Mouse (Mus musculus): ENCODE data around the gene Slco3a1.
A peak's percentile ranks its signal among the peaks of the same experiment; 100 is the strongest.

The Slco3a1 gene

DNA sequence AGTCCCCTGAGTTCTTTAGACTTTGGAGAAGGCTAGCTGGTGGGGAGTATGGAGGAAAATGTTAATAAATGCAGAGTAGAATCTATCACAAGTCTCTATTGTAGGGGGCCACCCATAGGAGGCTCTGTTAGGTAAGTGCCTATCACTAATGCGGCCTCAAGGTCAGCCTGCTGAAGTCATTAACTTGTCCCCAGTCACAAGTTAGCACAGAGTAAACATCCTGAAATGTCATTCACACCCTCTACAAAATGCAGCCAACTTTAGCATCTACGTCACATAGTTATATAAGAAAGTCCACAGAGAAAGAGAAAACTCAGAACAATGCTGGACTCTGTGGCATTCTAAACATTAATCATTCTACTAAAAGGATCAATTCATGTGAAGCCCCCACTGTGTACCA lies 173.5 kb downstream of the Slco3a1 start:
- DNase-seq (ENCODE audit: low spot score), result no peak

DNA sequence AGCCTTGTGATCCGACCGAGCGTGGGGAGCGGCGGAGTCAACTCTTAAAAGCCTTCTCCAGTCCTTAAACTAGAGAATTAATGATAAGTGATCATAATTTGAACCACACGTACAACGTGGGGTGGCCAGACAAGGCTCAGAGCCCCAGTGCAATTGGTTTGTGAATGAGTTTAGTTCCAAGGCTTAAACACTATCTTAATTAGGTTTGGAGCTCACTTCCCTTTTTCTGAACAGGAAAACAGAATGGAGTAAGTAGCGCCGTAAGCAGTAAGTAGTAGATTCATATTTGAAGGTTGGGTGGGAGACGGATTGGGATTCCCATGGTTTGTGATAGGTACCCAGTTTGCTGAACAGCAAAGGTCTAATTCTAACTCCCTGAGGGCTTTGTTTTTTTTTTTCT lies 176.7 kb downstream of the Slco3a1 start:
- DNase-seq (ENCODE audit: low spot score), result no peak

DNA sequence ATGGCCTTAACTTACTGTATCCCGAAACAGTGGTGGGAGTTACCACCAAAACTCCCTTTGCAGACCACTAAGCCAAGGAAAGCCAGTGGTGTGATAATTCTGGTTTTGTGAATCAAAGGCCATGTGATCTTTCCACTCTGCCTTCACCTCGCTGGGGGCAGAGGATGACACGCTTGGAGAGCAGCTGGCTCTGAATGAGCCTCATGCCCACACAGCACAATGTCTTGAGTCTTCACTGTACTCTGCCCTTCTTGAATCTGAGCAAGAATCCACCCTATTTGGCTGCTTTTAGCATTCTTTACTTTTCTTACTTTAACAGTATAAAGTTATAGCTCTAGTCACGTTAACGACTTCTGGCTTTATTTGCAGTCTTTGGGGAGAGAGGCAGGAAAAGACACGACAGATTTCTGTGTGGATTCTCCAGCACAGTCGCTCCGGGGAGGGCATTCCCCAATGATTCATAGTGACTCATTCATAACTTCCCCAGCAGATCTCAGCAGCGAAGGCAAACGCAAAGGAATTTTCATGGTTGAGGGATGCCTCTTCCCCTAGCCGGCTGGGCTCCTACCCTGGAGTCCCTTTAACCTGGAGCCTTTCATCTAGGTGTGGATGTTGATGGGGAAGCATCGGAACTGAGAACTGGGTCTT lies 178.1 kb downstream of the Slco3a1 start:
- no peak for DNase-seq (ENCODE audit: low spot score)

DNA sequence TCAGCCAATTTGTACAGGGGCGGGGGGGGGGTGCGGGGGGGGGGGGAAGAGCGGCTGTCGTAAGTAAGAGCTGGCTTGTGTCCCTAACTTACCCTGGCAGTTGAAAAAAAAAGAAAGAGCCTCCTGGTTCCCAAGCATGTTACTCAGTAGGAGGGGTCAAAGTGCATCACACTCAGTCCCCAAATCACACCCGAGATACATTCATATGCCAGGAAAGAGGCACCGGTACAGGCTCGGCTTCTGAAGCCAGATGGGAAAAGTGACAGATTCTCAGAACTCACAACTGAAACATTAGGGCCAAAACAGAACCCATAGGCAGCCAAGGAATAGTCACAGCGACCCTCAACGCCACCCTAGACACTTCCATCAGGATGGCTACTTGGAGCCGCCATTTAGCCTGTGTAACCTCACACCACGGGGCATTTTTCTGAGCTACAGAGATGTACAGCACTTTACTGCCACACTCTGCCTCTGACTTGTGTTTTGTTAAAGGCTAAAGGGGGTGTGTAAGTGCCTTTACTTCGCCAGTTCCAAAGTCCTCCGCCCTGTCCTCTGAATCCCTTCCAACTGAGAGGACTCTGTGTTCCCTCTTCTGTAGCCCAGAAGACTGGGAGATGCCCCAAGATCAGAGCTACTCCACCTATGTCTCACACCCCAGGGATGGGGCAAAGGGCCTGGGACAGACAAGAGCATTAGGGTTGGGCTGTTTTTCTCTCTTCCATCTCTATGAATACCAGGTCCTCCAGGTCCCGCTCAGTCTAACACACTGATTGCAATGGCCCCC lies 179.2 kb downstream of the Slco3a1 start:
- no peak for DNase-seq (ENCODE audit: low spot score)

DNA sequence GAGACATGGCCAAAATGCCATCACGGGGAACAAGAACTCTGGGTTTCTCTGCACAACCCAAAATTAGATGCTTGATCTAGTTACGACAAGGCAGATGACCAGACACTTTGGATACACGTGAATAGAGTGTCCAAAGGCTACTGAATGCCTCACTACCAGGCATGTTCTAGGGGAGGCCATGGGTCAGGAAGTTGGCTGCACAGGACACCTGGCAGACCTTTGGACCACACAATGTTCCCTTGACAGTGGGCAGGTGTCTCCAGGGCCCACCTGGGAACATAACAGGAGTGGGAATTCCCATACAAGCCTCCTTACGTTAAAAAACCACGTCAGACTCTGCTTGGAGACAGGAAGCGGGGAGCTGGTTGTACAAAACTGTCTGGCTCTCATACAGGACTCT lies 181.5 kb downstream of the Slco3a1 start:
- DNase-seq (ENCODE audit: low spot score), result no peak

DNA sequence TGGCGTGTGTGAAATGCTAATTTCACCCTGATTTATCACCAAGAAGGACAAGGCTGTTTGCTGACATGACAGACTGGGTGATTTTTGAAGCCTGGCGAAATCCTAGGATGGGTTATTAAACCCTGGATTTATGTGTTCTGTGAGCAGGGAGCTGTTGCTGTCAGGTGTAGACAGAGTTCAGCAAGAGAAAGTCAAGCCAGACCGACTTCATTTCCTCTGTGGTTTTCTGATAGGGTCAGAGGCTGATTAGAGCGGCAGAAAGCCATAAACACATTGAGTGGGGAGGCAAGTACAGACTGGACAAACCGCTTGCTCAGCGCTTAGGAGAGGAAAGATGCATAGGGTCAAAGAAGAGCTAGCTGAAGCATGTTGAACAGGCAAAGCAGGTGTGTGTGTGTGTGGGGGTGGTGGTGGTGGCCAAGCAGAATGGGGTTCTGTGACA lies 182.4 kb downstream of the Slco3a1 start:
- DNase-seq (ENCODE audit: low spot score), result peak; percentile 32

DNA sequence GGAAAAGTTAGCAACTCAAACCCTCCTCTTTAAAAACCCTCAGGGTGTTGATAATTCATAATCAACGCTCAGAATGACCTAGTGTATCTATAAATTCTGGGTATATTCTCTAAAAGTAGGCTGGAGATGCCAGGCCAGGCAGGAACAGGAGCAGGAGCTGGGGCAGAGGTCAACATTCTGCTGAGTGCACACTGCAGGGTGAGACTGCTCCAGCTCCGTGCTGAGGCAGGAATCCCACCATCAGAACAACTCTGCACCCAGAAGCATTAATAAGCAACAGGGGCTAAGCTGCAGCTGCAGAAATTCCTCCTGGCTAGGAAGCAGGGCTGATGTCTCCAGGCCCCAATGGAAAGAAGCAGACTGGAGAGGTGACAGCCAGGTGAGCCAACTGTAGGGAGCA lies 182.9 kb downstream of the Slco3a1 start:
- no peak for DNase-seq (ENCODE audit: low spot score)

DNA sequence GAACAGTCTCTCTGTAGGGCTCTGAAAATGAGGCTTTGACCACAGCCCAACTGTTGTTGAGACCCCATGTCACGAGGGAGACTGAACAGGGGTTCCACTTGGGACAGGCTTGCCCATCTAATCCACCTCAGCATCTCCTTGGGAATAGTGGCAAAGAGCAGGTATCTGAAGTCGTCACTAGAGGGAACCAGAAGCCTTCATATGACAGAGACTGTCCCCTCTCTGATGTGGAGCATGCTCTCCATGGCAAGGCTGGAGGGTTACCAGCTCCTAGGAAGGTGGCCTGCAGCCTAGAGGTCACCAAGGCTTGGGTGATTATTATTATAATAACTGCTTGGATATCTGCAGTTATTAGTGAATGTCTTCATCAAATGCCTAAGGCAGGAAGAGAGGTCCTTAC lies 183.4 kb downstream of the Slco3a1 start:
- peak; percentile 75 for DNase-seq (ENCODE audit: low spot score)

DNA sequence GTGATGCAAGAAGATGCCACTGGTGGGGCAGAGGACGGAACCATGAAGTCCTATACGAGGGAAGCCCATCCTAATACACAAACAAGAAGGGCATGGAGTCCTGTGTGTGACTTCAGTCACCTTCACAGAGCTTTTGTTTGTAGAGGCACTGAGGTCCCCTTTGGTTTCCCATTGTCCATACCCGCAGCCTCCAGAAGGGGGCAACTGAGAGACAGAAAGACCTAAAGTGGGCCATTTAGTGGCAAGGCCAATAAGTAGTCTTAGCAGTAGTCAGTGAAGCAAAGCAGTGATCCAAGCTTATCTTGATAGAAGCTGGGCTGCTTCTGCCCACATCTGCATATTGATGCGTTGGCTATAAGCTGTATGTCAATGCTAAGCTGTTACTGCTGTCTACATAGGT lies 184.9 kb downstream of the Slco3a1 start:
- peak; percentile 64 for DNase-seq (ENCODE audit: low spot score)

DNA sequence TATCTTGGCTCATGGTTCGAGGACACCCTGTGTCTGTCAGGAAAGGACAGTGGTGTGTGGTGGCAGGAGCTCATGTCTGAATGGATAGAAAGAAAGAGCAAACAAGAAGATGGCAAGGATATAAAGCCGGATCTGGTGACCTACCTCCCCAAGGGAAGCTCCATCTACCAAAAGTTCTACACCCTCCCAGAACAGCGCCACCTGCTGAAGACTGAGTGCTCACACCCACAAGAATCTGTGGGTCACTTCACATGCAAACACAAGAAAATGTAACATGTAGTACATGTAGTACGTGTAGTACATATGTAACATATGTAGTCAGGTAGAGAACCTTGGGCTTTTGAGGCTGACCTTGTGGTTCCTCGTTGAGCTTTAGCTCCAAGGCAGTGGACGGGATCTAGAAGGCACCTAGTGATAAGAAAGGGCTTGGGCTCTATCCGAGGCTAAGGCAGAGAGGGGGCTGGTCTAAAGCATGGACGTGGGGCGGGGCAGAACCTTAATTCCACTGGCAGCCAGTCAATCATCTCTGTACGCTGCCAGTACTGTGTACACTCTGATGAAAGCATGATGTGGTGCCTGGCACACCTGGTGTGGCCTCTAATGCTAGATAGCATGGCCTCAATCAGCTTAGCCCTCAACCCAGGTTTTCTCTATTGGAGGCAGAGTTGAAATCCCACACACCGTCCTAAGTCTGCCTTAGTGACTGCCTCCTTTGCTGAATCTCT lies 186.2 kb downstream of the Slco3a1 start:
- DNase-seq (ENCODE audit: low spot score), result no peak

DNA sequence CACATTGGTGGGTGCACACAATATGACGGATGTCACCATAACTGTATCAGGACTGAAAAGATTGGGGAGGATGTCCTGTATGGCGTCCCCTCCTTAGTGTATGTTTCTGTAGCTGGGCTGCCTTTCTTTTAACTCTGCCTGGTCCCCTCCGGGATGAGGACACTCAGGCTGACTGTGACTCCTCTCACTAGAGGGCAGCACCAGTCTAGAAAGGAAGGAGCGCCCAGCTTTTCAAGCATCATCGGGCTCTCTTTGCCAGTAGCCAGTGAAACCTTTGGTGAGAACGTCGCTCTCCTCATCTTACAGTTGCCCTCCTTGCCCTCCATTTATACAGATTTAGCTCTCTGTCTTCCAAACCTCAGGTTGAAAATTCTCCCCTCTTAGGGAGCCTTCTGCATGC lies 187.2 kb downstream of the Slco3a1 start:
- peak; percentile 84 for DNase-seq (ENCODE audit: low spot score)

DNA sequence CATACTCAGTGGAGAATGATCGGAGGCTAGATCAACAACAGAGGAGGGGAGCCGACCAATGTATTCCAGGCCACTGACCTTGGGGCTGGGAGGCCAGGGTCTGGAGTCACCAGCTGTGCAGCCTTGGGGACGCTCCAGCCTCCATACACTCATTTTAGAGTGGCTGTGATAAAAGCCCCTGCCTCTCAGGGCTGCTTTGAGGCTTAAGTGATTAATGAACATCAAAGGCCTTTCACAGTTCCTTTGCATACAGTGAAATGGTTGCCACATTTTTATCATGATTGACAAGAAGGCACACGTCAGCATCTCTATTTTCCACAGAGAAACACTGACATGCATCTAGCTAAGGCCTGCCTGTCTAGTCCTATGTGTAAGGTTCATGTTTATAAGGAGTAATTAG lies 189.0 kb downstream of the Slco3a1 start:
- DNase-seq (ENCODE audit: low spot score), result peak; percentile 23

DNA sequence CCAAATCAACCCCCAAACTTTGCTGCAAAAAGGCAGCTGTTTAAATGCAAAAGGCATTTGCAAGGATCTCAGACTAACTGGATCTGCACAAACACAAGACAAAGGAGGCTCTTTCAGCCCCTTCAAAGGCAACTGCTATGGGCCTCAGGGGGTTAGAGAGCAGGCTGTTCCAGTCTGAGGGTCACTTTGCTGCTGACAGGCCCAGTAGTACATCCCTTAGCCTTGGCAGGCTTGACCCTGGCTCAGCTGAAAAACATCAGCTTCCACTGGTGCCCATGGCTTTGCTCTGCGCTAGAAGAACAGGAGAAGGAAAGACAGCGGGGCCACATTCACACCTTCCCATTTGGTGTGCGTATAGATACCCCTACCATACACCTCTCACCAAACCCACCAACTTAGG lies 189.6 kb downstream of the Slco3a1 start:
- peak; percentile 41 for DNase-seq (ENCODE audit: low spot score)

DNA sequence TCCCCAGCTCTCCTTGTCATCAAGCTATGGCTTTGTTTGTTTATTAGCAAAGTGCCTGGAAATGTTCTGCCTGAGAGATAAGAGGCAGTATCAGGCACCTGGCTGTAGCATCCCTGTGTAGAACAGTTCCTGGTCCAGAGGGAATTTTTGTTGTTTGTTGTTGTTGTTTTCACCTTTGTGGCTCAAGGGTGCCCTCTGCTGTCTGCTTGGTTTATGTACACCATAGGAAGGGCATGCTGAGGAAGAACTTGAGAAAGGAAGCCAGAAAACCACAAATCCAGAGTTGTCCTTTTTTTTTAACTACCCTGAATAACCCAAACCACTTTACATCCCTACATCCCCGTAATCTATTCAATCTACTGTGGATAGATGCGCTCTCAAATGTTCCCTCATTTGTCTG lies 191.1 kb downstream of the Slco3a1 start:
- peak; percentile 63 for DNase-seq (ENCODE audit: low spot score)

DNA sequence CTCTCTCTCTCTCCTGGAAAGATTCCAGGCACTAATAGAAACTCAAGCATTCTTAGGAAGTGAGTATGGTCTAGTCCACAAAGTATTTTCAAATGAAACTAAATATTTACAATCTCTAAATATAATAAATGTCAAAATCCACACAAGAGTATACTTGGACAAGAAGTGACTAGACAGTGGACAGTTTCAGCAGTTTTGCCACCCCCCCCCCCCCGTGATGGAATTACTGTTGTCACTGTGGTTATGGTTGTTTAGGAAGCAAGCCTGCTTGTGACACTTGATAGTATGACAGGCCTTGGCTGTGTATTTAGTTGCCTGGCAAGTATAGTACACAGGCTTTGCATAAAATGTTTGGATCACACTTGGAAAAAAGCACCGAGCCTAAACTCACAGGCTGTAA lies 192.9 kb downstream of the Slco3a1 start:
- DNase-seq (ENCODE audit: low spot score), result no peak

DNA sequence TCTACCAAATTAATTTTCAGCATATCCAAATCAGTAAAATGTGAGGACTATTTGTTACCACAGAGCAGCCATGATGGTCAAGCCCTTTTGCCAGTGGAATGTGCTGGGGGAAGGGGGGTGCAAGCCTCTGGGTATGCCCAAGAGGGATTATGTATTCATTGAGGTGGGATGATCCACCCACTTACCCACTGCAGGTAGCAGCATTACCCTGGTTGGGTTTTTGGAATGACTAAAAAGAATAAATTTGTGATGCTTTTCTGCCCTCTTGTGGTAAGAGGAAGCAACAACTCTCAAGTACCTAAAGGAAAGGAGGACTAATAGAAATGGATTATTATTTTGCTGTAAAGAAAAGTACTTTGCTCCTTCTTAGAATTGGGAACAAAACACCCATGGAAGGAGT lies 197.6 kb downstream of the Slco3a1 start:
- peak; percentile 75 for DNase-seq (ENCODE audit: low spot score)

DNA sequence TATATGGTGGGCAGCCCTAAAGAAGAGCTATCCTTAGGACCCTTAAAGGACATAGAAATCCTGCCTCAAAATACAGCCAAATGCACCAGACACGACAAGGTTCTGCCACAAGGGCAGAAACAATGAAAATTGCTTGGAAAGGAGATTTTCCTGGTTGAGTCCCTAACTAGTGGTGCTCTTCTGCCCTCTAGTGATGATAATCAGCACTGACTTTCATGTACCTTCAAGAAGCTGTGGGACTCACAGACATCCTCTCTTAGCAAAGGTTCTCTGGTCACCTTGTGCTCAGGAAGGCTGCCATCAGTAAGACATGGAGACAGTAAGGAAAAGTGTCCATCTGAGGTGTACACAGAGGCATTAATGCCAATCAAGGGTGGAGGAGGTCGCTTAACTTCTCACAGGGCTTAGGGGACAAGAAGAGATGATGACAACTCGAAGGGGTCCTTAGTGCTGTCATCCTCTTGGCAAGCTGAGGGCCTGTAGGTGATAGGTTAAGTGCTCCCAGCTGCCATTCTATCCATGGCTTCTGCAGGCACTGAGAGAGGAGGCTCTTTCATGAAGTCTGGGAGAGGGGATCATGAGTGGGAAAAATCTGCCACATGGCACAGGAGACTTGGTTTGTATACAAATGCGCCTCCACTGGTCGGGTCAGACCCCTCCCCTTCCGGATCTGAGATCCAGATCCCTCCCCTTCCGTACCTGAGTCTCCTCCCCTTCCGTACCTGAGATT lies 199.9 kb downstream of the Slco3a1 start:
- peak; percentile 92 for DNase-seq (ENCODE audit: low spot score)

DNA sequence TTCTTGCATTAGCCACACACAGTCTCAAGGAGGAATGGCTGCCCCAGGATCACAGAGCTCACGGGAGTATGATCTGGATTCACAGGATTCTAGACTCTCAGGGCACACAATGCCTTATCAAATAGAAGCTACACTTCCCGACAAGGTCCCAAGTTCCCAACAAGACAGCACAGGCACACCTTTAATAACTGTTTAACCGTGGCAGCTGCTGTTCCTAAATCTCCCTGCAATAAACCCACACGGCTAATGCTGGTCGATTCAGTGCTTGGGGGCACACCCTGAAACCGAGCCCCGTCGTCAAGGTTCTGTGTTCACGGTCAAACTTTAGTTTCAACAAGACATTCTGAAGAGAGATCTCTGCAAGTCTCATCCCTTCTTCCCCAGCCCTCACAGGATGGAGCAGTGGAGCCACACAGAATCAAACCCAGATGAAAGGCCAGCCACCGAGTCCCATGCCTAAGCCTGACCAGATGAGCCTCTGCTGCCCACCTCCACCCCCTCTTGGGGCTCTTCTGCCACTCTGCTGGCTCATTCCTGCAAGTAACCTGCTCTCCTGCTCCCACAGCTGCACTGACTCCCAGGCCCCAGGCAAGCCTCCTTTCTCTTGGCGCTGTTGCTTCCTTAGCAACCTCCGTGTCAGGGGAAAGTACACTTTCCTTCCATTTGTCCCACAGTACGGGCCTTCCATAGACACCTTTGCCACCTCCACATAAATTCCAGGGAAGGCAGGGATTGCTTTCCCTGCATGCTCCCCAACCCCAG lies 200.7 kb downstream of the Slco3a1 start:
- no peak for DNase-seq (ENCODE audit: low spot score)

DNA sequence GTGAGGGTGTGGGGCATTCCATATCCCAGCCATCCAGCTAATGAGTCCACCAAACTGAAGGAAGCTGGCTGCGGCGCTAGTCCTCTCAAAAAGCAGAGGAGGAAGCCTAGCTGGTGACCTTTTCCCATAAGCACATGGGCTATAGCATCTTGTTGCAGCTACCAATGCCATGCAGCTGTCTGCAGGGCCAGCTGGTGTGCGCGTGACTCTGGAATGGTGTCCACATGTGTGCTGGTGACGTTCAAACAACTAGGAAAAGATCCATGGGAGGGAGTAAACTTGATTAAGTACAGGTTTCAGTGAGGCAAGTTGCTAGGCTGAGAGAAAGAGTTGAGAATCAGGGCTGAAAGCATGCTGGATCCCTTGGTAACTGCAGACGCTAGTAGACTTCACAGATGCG lies 201.3 kb downstream of the Slco3a1 start:
- peak; percentile 39 for DNase-seq (ENCODE audit: low spot score)

DNA sequence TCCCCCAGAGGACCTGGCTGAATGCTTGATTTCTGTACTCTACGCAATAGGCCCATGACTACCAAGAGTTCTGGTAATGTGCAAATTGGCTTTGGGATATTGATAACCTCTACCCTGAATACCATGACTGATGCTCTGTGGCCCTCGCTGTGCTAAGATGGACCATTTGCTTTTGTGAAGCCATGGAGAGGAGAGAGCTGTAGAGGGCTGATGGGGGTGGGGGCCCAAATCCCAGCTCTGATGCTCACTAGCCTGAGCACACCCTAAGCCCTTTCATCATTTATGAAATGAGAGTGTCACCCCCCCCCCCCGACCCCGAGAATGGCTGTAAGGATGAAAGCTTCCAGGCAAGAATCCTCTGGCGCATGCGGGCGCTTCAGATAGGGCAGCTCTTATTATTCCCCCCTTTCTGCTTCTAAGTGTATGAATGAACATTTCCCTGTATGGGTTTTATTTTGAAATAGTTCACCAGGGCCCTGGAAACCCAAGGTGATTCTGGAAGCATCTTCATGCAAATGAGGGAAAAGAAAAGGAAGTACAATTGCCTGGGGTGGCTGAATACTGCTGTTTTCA lies 206.2 kb downstream of the Slco3a1 start:
- DNase-seq (ENCODE audit: low spot score), result no peak

DNA sequence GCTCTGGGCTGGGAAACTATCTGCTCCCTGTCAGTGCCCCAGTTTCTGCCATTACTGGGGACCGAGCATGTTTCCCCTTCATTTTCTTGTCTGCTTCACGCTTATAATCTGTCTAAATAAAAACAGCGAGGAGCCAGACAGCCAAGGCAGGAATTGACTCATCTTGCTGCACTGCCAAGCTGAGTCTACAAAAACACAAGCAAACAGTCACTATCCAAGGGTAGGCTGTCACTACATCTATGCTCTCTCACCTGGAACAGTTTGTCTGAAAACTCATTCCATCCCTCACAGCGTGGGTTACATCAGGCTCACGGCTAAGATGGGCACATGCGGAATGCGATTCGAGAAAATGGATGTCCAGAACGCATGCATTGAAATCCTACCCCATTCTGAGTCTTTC lies 207.6 kb downstream of the Slco3a1 start:
- DNase-seq (ENCODE audit: low spot score), result no peak
